Mouse (Mus musculus): ENCODE measurements around the gene 4933407L21Rik. TPM values are rescaled to one million over a fixed set of nuclear protein-coding genes. Genes with fewer than 3 reads are reported as not detected.
"Not testable (repeated sequence)": the region's sequence is repeated elsewhere in the genome, so short reads cannot be mapped to it uniquely, and the experiment has no call there.

The 4933407L21Rik gene
- total and polyA plus RNA-seq, 3 experiments: not detected

- H3K9ac ChIP-seq (ENCODE audit: low read depth, low read length): no peak overlapping the region
- no peak overlapping the region for H3K4me3 ChIP-seq
- intact Hi-C loops (cut with DNase I): no loop called here
- no peaks in the 10 kb centered on the region for H3K27me3 ChIP-seq (ENCODE audit: control insufficient read depth, insufficient read depth, low read length)
- no peak overlapping the region for H3K27ac ChIP-seq
- H3K36me3 ChIP-seq (ENCODE audit: control insufficient read depth, insufficient read depth, low read length): no peaks in the 10 kb centered on the region
- H3K79me2 ChIP-seq (replicated peaks; ENCODE audit: control insufficient read depth, insufficient read depth, low read length): no peaks in the 10 kb centered on the region
- H3K4me1 ChIP-seq (ENCODE audit: control insufficient read depth, insufficient read depth, low read length): no peaks in the 10 kb centered on the region
- WGBS: 73% methylated on average over 3 of the region's 3 CpGs
- DNase-seq: no peak
- no peak for TF ChIP-seq EP300 (IDR thresholded peaks at IDR 0.05; ENCODE audit: insufficient read depth, low read depth, low read length)
- TF ChIP-seq POLR2A (IDR thresholded peaks at IDR 0.05; ENCODE audit: insufficient read depth, low read depth, low read length): no peak
- TF ChIP-seq CTCF (IDR thresholded peaks at IDR 0.05): no peak
These were observed 57.5 kb downstream of the 4933407L21Rik start for GRCm38 (mm10) chr1:85985784-85986183.

GRCm38 (mm10) chr1:85988351-85988750 is 60.1 kb downstream of the 4933407L21Rik start:
- Histone ChIP-seq H3K36me3 (ENCODE audit: control insufficient read depth, insufficient read depth, low read length) (no peaks in the 10 kb centered on the region), H3K27ac (no peak overlapping the region), H3K9ac (ENCODE audit: low read depth, low read length) (no peak overlapping the region), H3K4me1 (ENCODE audit: control insufficient read depth, insufficient read depth, low read length) (no peaks in the 10 kb centered on the region), H3K27me3 (ENCODE audit: control insufficient read depth, insufficient read depth, low read length) (no peaks in the 10 kb centered on the region), H3K4me3 (no peak overlapping the region), H3K79me2 (replicated peaks; ENCODE audit: control insufficient read depth, insufficient read depth, low read length) (no peaks in the 10 kb centered on the region)
- TF ChIP-seq POLR2A (IDR thresholded peaks at IDR 0.05; ENCODE audit: insufficient read depth, low read depth, low read length) (no peak), CTCF (IDR thresholded peaks at IDR 0.05) (no peak), EP300 (IDR thresholded peaks at IDR 0.05; ENCODE audit: insufficient read depth, low read depth, low read length) (no peak)
- 79% methylated on average over 4 of the region's 4 CpGs for WGBS
- no peak for DNase-seq
- intact Hi-C loops (cut with DNase I): no loop called here

GRCm38 (mm10) chr1:85988882-85989281 is 60.6 kb downstream of the 4933407L21Rik start:
- H3K27me3 ChIP-seq (ENCODE audit: control insufficient read depth, insufficient read depth, low read length); H3K9ac ChIP-seq (ENCODE audit: low read depth, low read length); H3K4me3 ChIP-seq; H3K36me3 ChIP-seq (ENCODE audit: control insufficient read depth, insufficient read depth, low read length); H3K27ac ChIP-seq; intact Hi-C loops (cut with DNase I); DNase-seq; H3K79me2 ChIP-seq (replicated peaks; ENCODE audit: control insufficient read depth, insufficient read depth, low read length); H3K4me1 ChIP-seq (ENCODE audit: control insufficient read depth, insufficient read depth, low read length): not testable (repeated sequence)
- 76% methylated on average over 4 of the region's 4 CpGs for WGBS

Other genes with a start within 250 kb of the 4933407L21Rik start
- under 1 TPM; 0.20 to 0.37 TPM for gene A630001G21Rik, start 149.8 kb upstream of the 4933407L21Rik start, total RNA-seq (2021)
- 1.2 and 1.3 TPM in 2 replicates for gene A630001G21Rik, start 149.8 kb upstream of the 4933407L21Rik start, polyA plus RNA-seq (2012; rRNA removed)
- gene Cab39, start 135.0 kb upstream of the 4933407L21Rik start, total RNA-seq (2021): 100 to 1,000 TPM; 113 to 118 TPM
- 36.7 and 59.1 TPM in 2 replicates for gene Cab39, start 135.0 kb upstream of the 4933407L21Rik start, polyA plus RNA-seq (2012; rRNA removed)
- gene Itm2c, start 34.2 kb upstream of the 4933407L21Rik start, total RNA-seq (2021): 10 to 100 TPM; 60.3 to 62.0 TPM
- 101 and 137 TPM in 2 replicates for gene Itm2c, start 34.2 kb upstream of the 4933407L21Rik start, polyA plus RNA-seq (2012; rRNA removed)
- not detected for gene Gpr55, start 32.5 kb downstream of the 4933407L21Rik start, total RNA-seq (2021)
- 0.03 TPM in 1 of 2 replicates, not detected in the other for gene Gpr55, start 32.5 kb downstream of the 4933407L21Rik start, polyA plus RNA-seq (2012; rRNA removed)
- not detected for gene Spata3, start 88.3 kb downstream of the 4933407L21Rik start, total RNA-seq (2021)
- 0.67 and 0.80 TPM in 2 replicates for gene Spata3, start 88.3 kb downstream of the 4933407L21Rik start, polyA plus RNA-seq (2012; rRNA removed)
- not detected for gene 2810459M11Rik, start 117.4 kb downstream of the 4933407L21Rik start, total RNA-seq (2021)
- gene 2810459M11Rik, start 117.4 kb downstream of the 4933407L21Rik start, polyA plus RNA-seq (2012; rRNA removed): 0.06 TPM in 1 of 2 replicates, not detected in the other
- 100 to 1,000 TPM in 1 of 2 experiments, 10 to 100 TPM in 1; 91.6 to 104 TPM for gene Psmd1, start 135.9 kb downstream of the 4933407L21Rik start, total RNA-seq (2021)
- gene Psmd1, start 135.9 kb downstream of the 4933407L21Rik start, polyA plus RNA-seq (2012; rRNA removed): 65.0 and 102 TPM in 2 replicates
- gene Htr2b, start 183.5 kb downstream of the 4933407L21Rik start, total RNA-seq (2021): under 1 TPM; 0.50 to 0.61 TPM
- 0.53 and 0.62 TPM in 2 replicates for gene Htr2b, start 183.5 kb downstream of the 4933407L21Rik start, polyA plus RNA-seq (2012; rRNA removed)
- under 1 TPM in 1 of 2 experiments, not detected in 1; 0.57 TPM for gene Gm21972, start 205.2 kb downstream of the 4933407L21Rik start, total RNA-seq (2021)
- not detected in 2 replicates for gene Gm21972, start 205.2 kb downstream of the 4933407L21Rik start, polyA plus RNA-seq (2012; rRNA removed)
- 1 to 10 TPM; 3.5 TPM for gene Armc9, start 226.3 kb downstream of the 4933407L21Rik start, total RNA-seq (2021)
- gene Armc9, start 226.3 kb downstream of the 4933407L21Rik start, polyA plus RNA-seq (2012; rRNA removed): 1.6 and 2.4 TPM in 2 replicates

All from heart, adult 2 months (tissue).